Mouse (Mus musculus) embryonic facial prominence, embryonic 15.5 days (tissue): ENCODE measurements around the gene Slc51b. TPM values are rescaled to one million over a fixed set of nuclear protein-coding genes. Genes with fewer than 3 reads are reported as not detected.
A peak's percentile ranks its signal among the peaks of the same experiment; 100 is the strongest.

Source experiments
- ATAC-seq: fragments of 200-750 bp; cut with Nextera tagmentation; 2 replicates; pipeline ENCODE4 v1.8.0; 2017; ENCODE audit warnings: low read depth, moderate TSS enrichment; ENCODE audit not compliant: insufficient number of reproducible peaks, low FRiP score, low TSS enrichment
- H3K27ac ChIP-seq: fragments of 300-500 bp; sonication (generic); replicated peaks from 2 replicates; pipeline ENCODE4 v1.5.1; 2015; ENCODE audit warnings: mild to moderate bottlenecking, inconsistent platforms
- H3K27me3 ChIP-seq: fragments of 300-500 bp; sonication (generic); 2 replicates; pipeline ENCODE4 v1.6.1; 2015; ENCODE audit warnings: inconsistent platforms
- H3K36me3 ChIP-seq: fragments of 300-500 bp; sonication (generic); 2 replicates; pipeline ENCODE4 v1.6.1; 2015; ENCODE audit warnings: mild to moderate bottlenecking, inconsistent platforms
- H3K4me1 ChIP-seq: fragments of 300-500 bp; sonication (generic); 2 replicates; pipeline ENCODE4 v1.6.1; 2015; ENCODE audit warnings: inconsistent platforms
- H3K4me2 ChIP-seq: fragments of 300-500 bp; sonication (generic); replicated peaks from 2 replicates; pipeline ENCODE4 v1.6.1; 2015; ENCODE audit warnings: mild to moderate bottlenecking, inconsistent platforms
- H3K4me3 ChIP-seq: fragments of 300-500 bp; sonication (generic); replicated peaks from 2 replicates; pipeline ENCODE4 v1.5.1; 2015; ENCODE audit warnings: mild to moderate bottlenecking, inconsistent platforms
- H3K9ac ChIP-seq: fragments of 300-500 bp; sonication (generic); 2 replicates; pipeline ENCODE4 v1.6.1; 2015; ENCODE audit warnings: inconsistent platforms
- H3K9me3 ChIP-seq: fragments of 300-500 bp; sonication (generic); replicated peaks from 2 replicates; pipeline ENCODE4 v1.6.1; 2016; ENCODE audit warnings: inconsistent platforms
- WGBS: fragments of 180-500 bp; shearing (Covaris S2); methylation state at CpG from one replicate; pipeline ENCODE4 v1.1.7; 2015; 5-methylcytosine and 5-hydroxymethylcytosine counted together
- polyA plus RNA-seq: library from polyadenylated mRNA; unstranded; fragments of >200 nt; fragmentation: Nextera tagmentation; extraction: Ambion mirVana; gene quantifications from 2 replicates; pipeline ENCODE4 v1.2.1, GENCODE M21; 2015

Gene Slc51b
- polyA plus RNA-seq, 1 experiment from 2014 or later, result not detected

GRCm38 (mm10) chr9:65435211-65435610 lies 12.5 kb upstream of the Slc51b start:
- Histone ChIP-seq H3K36me3 (peaks cover 9% of the 10 kb centered on the region; the same call in 1 of the 2 replicates), H3K9me3 (no peaks in the 10 kb centered on the region), H3K9ac (no peak overlapping the region), H3K27me3 (no peaks in the 10 kb centered on the region), H3K4me2 (no peak overlapping the region), H3K4me1 (peaks cover 6% of the 10 kb centered on the region; the same call in 1 of the 2 replicates), H3K27ac (no peak overlapping the region), H3K4me3 (peak overlapping the region; percentile 100)
- 71% methylated on average over 4 of the region's 4 CpGs for WGBS
- no peak for ATAC-seq

- Histone ChIP-seq H3K27me3 (no peaks in the 10 kb centered on the region), H3K4me2 (no peak overlapping the region), H3K36me3 (0 out of 2 replicates have a peak, but pooled peaks cover 4% of the 10 kb centered on the region), H3K9me3 (no peaks in the 10 kb centered on the region), H3K9ac (no peak overlapping the region), H3K4me1 (peaks cover 6% of the 10 kb centered on the region; the same call in 1 of the 2 replicates), H3K4me3 (no peak overlapping the region), H3K27ac (no peak overlapping the region)
- no peak for ATAC-seq
- WGBS, result 60% methylated on average over 5 of the region's 5 CpGs
Observed at GRCm38 (mm10) chr9:65434140-65434539, 11.4 kb upstream of the Slc51b start.

- peaks cover 6% of the 10 kb centered on the region; the same call in 1 of the 2 replicates for H3K4me1 ChIP-seq
- no peaks in the 10 kb centered on the region for H3K27me3 ChIP-seq
- no peaks in the 10 kb centered on the region for H3K9me3 ChIP-seq
- WGBS, result 2% methylated on average over 3 of the region's 3 CpGs
- 0 out of 2 replicates have a peak, but pooled peaks have one; percentile 36 for ATAC-seq
- no peak overlapping the region for H3K27ac ChIP-seq
- H3K36me3 ChIP-seq, result no peaks in the 10 kb centered on the region
- H3K4me2 ChIP-seq, result no peak overlapping the region
- no peak overlapping the region for H3K4me3 ChIP-seq
- H3K9ac ChIP-seq, result no peak overlapping the region
Observed at GRCm38 (mm10) chr9:65432236-65432635, 9.5 kb upstream of the Slc51b start.

GRCm38 (mm10) chr9:65430921-65431320 lies 8.2 kb upstream of the Slc51b start:
- no peaks in the 10 kb centered on the region for H3K9me3 ChIP-seq

GRCm38 (mm10) chr9:65430401-65430800 lies 7.6 kb upstream of the Slc51b start:
- Histone ChIP-seq H3K9me3 (no peaks in the 10 kb centered on the region), H3K36me3 (no peaks in the 10 kb centered on the region)
- no peak for ATAC-seq

More at GRCm38 (mm10) chr9:65430921-65431320, 8.2 kb upstream of the Slc51b start:
- ATAC-seq, result no peak
- Histone ChIP-seq H3K36me3 (no peaks in the 10 kb centered on the region), H3K9ac (no peak overlapping the region), H3K4me1 (no peaks in the 10 kb centered on the region), H3K27me3 (no peaks in the 10 kb centered on the region), H3K4me3 (no peak overlapping the region), H3K4me2 (no peak overlapping the region), H3K27ac (no peak overlapping the region)
- WGBS, result 84% methylated on average over 5 of the region's 5 CpGs

GRCm38 (mm10) chr9:65428003-65428402 lies 5.2 kb upstream of the Slc51b start:
- no peak overlapping the region for H3K9ac ChIP-seq
- no peaks in the 10 kb centered on the region for H3K9me3 ChIP-seq
- WGBS, result 84% methylated on average over 5 of the region's 5 CpGs

More at GRCm38 (mm10) chr9:65430401-65430800, 7.6 kb upstream of the Slc51b start:
- Histone ChIP-seq H3K27ac (no peak overlapping the region), H3K27me3 (no peaks in the 10 kb centered on the region), H3K4me2 (no peak overlapping the region), H3K4me3 (no peak overlapping the region), H3K9ac (no peak overlapping the region), H3K4me1 (no peaks in the 10 kb centered on the region)

GRCm38 (mm10) chr9:65427511-65427910 lies 4.8 kb upstream of the Slc51b start:
- H3K27me3 ChIP-seq, result no peaks in the 10 kb centered on the region
- no peak overlapping the region for H3K4me3 ChIP-seq
- H3K36me3 ChIP-seq, result no peaks in the 10 kb centered on the region
- H3K27ac ChIP-seq, result no peak overlapping the region
- H3K4me2 ChIP-seq, result no peak overlapping the region
- 68% methylated on average over 2 of the region's 2 CpGs for WGBS
- no peak for ATAC-seq
- no peaks in the 10 kb centered on the region for H3K9me3 ChIP-seq
- H3K9ac ChIP-seq, result no peak overlapping the region
- no peaks in the 10 kb centered on the region for H3K4me1 ChIP-seq

More at GRCm38 (mm10) chr9:65428003-65428402, 5.2 kb upstream of the Slc51b start:
- Histone ChIP-seq H3K36me3 (no peaks in the 10 kb centered on the region), H3K4me3 (no peak overlapping the region), H3K4me1 (no peaks in the 10 kb centered on the region), H3K27ac (no peak overlapping the region), H3K27me3 (no peaks in the 10 kb centered on the region), H3K4me2 (no peak overlapping the region)
- ATAC-seq, result no peak

GRCm38 (mm10) chr9:65424393-65424792 lies 1.6 kb upstream of the Slc51b start:
- Histone ChIP-seq H3K4me3 (no peak overlapping the region), H3K9ac (no peak overlapping the region), H3K27me3 (no peaks in the 10 kb centered on the region), H3K9me3 (no peaks in the 10 kb centered on the region), H3K36me3 (no peaks in the 10 kb centered on the region), H3K4me1 (no peaks in the 10 kb centered on the region), H3K4me2 (no peak overlapping the region), H3K27ac (no peak overlapping the region)
- no peak for ATAC-seq
- 10% methylated on average over 3 of the region's 3 CpGs for WGBS

GRCm38 (mm10) chr9:65419633-65420032 lies 3.1 kb downstream of the Slc51b start:
- H3K27me3 ChIP-seq, result no peaks in the 10 kb centered on the region
- no peak overlapping the region for H3K4me2 ChIP-seq
- H3K36me3 ChIP-seq, result no peaks in the 10 kb centered on the region
- no peaks in the 10 kb centered on the region for H3K9me3 ChIP-seq
- H3K27ac ChIP-seq, result no peak overlapping the region
- no peak overlapping the region for H3K4me3 ChIP-seq
- no peak for ATAC-seq
- no peak overlapping the region for H3K9ac ChIP-seq
- 68% methylated on average over 3 of the region's 3 CpGs for WGBS
- H3K4me1 ChIP-seq, result no peaks in the 10 kb centered on the region

- 62% methylated on average over 3 of the region's 3 CpGs for WGBS
- H3K27me3 ChIP-seq, result no peaks in the 10 kb centered on the region
- H3K9me3 ChIP-seq, result no peaks in the 10 kb centered on the region
- H3K9ac ChIP-seq, result no peak overlapping the region
- H3K4me2 ChIP-seq, result no peak overlapping the region
- no peaks in the 10 kb centered on the region for H3K4me1 ChIP-seq
- no peaks in the 10 kb centered on the region for H3K36me3 ChIP-seq
- no peak for ATAC-seq
- no peak overlapping the region for H3K4me3 ChIP-seq
- H3K27ac ChIP-seq, result no peak overlapping the region
Observed at GRCm38 (mm10) chr9:65417738-65418137, 5.0 kb downstream of the Slc51b start.

- Histone ChIP-seq H3K4me1 (no peaks in the 10 kb centered on the region), H3K9ac (no peak overlapping the region), H3K27ac (no peak overlapping the region), H3K27me3 (no peaks in the 10 kb centered on the region), H3K36me3 (no peaks in the 10 kb centered on the region), H3K4me2 (no peak overlapping the region), H3K4me3 (no peak overlapping the region), H3K9me3 (no peaks in the 10 kb centered on the region)
- WGBS, result 64% methylated on average over 3 of the region's 3 CpGs
- no peak for ATAC-seq
Observed at GRCm38 (mm10) chr9:65411326-65411725, 11.4 kb downstream of the Slc51b start.

GRCm38 (mm10) chr9:65410378-65410777 lies 12.4 kb downstream of the Slc51b start:
- no peak overlapping the region for H3K27ac ChIP-seq
- no peak overlapping the region for H3K4me3 ChIP-seq
- no peak overlapping the region for H3K9ac ChIP-seq
- no peaks in the 10 kb centered on the region for H3K36me3 ChIP-seq
- 93% methylated on average over 8 of the region's 8 CpGs for WGBS
- H3K4me2 ChIP-seq, result no peak overlapping the region
- no peaks in the 10 kb centered on the region for H3K4me1 ChIP-seq
- no peaks in the 10 kb centered on the region for H3K9me3 ChIP-seq
- no peak for ATAC-seq
- no peaks in the 10 kb centered on the region for H3K27me3 ChIP-seq
